In genomic region chr2:24455057-24455855, GRCm38 (mm10) we compare ENCODE assay signal across 16 mouse cellular contexts. TPM values are rescaled to one million over a fixed set of nuclear protein-coding genes. Genes with fewer than 3 reads are reported as not detected.
DNase-seq lines count a peak whose midpoint lies in the region; ATAC-seq and TF ChIP-seq lines count a peak whose summit lies in the region.
"Had no signal": no experiment of that assay in that cellular context is flagged by ENCODE, and none has a peak within 500 bp of the region (broad histone marks: within the 10 kb centered on the region; RNA-seq: fewer than 3 reads in every experiment).

No protein-coding gene starts in this region.

- peak; percentile 48; the same call in 1 of the 2 replicates for ATAC-seq in neural tube, embryonic 12.5 days (ENCODE audit: low FRiP score, low read depth)
- ATAC-seq: forebrain, embryonic 15.5 days; midbrain, embryonic 16.5 days had no signal

- TF ChIP-seq POLR2A in kidney, adult 2 months (IDR thresholded peaks at IDR 0.05; ENCODE audit: low read depth, low read length): no peak

- H3K4me3 ChIP-seq in kidney, adult 2 months (ENCODE audit: insufficient read depth, low read depth, low read length): no peak overlapping the region
- H3K4me3 ChIP-seq in neural tube, embryonic 12.5 days: no peak overlapping the region
- H3K4me3 ChIP-seq: forebrain, embryonic 15.5 days; heart, embryonic 12.5 days; liver, embryonic 15.5 days had no signal

- peak; percentile 26 for DNase-seq in embryo, embryonic 11 days
- no peak for DNase-seq in embryo, embryonic 9.5 days (ENCODE audit: extremely low spot score)
- DNase-seq in 3T3-L1 (ENCODE audit: low read depth, low spot score): peak; percentile 74
- DNase-seq in kidney, adult 2 months: peak; percentile 81
- DNase-seq in testis, postnatal 14 days (ENCODE audit: low spot score): no peak
- DNase-seq in Muller cell, postnatal 12 days (ENCODE audit: inconsistent ontology term): no peak
- no peak for DNase-seq in frontal cortex, postnatal 25 days (ENCODE audit: low spot score in 2 of 2)
- DNase-seq: cerebellum, adult 2 months; gastrocnemius, postnatal 25 days; left cerebral cortex, postnatal 4 days; right cerebral cortex, postnatal 4 days had no signal

- peaks cover 62% of the 10 kb centered on the region for H3K4me1 ChIP-seq in kidney, adult 2 months (ENCODE audit: control insufficient read depth, insufficient read depth, low read length)
- no peaks in the 10 kb centered on the region for H3K4me1 ChIP-seq in neural tube, embryonic 12.5 days
- H3K4me1 ChIP-seq: forebrain, embryonic 15.5 days; heart, embryonic 12.5 days had no signal

- peak overlapping the region; percentile 87 for H3K27ac ChIP-seq in kidney, adult 2 months (ENCODE audit: insufficient read depth, low read depth, low read length)
- H3K27ac ChIP-seq in neural tube, embryonic 12.5 days: peak overlapping the region; percentile 23; the same call in 1 of the 2 replicates
- H3K27ac ChIP-seq: forebrain, embryonic 15.5 days; liver, embryonic 15.5 days had no signal

- TF ChIP-seq CTCF in kidney, adult 2 months (conservative IDR thresholded peaks at IDR 0.05; ENCODE audit: insufficient read depth, insufficient read length, low read depth, low read length): no peak

- no peaks in the 10 kb centered on the region for H3K9me3 ChIP-seq in neural tube, embryonic 12.5 days
- H3K9me3 ChIP-seq: forebrain, embryonic 15.5 days; heart, embryonic 12.5 days; liver, embryonic 15.5 days had no signal

- WGBS in kidney, adult 2 months: 17% methylated on average over 6 of the region's 6 CpGs
- WGBS in neural tube, embryonic 12.5 days: 51% methylated on average over 6 of the region's 6 CpGs

- peaks cover 2% of the 10 kb centered on the region; the same call in 1 of the 2 replicates for H3K36me3 ChIP-seq in kidney, adult 2 months (ENCODE audit: control insufficient read depth, insufficient read depth, low read length)
- no peaks in the 10 kb centered on the region for H3K36me3 ChIP-seq in neural tube, embryonic 12.5 days
- H3K36me3 ChIP-seq: forebrain, embryonic 15.5 days; heart, embryonic 12.5 days; liver, embryonic 15.5 days had no signal

- H3K4me2 ChIP-seq in neural tube, embryonic 12.5 days (replicated peaks): no peak overlapping the region
- H3K4me2 ChIP-seq: forebrain, embryonic 15.5 days; heart, embryonic 12.5 days; liver, embryonic 15.5 days had no signal

- H3K27me3 ChIP-seq in kidney, adult 2 months (replicated peaks; ENCODE audit: control insufficient read depth, insufficient read depth, low read length): no peaks in the 10 kb centered on the region
- no peaks in the 10 kb centered on the region for H3K27me3 ChIP-seq in neural tube, embryonic 12.5 days (replicated peaks)
- H3K27me3 ChIP-seq: forebrain, embryonic 15.5 days; liver, embryonic 15.5 days had no signal

- H3K9ac ChIP-seq in neural tube, embryonic 12.5 days: no peak overlapping the region
- H3K9ac ChIP-seq: forebrain, embryonic 15.5 days; heart, embryonic 12.5 days; liver, embryonic 15.5 days had no signal

RNA-seq across cellular contexts. Expression of gene Pax8, which starts 20.1 kb away (rescaled TPM):
- 74.3 and 77.6 TPM in 2 replicates for polyA plus RNA-seq in kidney, adult 2 months (2012; rRNA removed)
- polyA plus RNA-seq in neural tube, embryonic 12.5 days (2016; fragmentation: Nextera tagmentation; extraction: Ambion mirVana): 50.0 and 56.2 TPM in 2 replicates
- polyA plus RNA-seq: heart, embryonic 12.5 days had no signal

Comparison
In these comparisons a context has a peak if more than half of its experiments do, and no peak if none do; other contexts are left out.
1. DNase-seq: peak in embryo, embryonic 11 days (single experiment), 3T3-L1 (single experiment) and kidney, adult 2 months (single experiment); none in embryo, embryonic 9.5 days (single experiment), testis, postnatal 14 days (single experiment), Muller cell, postnatal 12 days (single experiment) and frontal cortex, postnatal 25 days (0 of 2).